Mouse (Mus musculus): ENCODE data around the gene Magel2.

The Magel2 gene

GRCm38 (mm10) chr7:62376510-62377304, at the start of gene Magel2:
Gene Magel2 (plus strand): TSS chr7:62377010.
- DNase-seq, result no peak

DNA sequence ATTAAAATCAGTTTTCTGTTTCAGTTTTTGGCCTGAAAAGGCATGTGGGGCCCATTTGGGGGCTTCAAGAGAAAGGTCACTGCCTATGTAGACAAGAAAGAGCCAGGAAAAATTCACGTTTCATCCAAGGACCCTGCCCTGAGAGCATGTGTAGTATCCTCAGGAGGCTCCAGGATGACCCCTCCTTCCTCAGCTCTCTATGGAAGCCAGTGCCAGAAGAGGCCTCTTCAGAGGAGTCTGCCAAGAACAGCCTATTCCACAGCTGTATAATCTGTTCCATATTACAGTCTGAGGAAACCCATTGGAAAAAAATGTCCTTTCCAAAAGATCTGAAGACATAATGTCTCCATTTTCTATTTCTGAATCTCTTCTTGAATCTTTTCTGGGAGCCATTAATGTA, 31.4 kb upstream of the Magel2 start:
- DNase-seq, result no peak

DNA sequence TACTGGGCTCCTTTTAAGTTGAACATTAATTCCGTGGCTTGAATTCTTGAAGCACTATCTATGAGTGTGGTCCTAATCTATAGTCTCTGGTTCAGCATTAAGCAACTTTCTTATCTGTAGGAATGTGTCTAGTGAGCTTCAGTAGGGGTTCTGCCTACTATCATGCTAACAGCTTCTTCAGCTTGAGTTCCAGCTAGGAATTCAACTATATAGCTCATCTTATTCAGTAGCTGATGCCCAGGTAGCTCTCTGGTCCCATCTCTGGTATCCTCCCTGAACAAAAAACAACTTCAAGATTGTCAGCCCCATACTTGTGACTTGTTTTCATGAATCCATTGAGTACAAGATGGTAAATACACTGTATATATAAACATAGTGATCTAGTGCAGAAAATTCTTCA, 30.5 kb upstream of the Magel2 start, which contains the start of gene Ndn:
Gene Ndn, plus strand, starts transcription at position 301 of the 400 bp plus-strand sequence.
- no peak for DNase-seq

DNA sequence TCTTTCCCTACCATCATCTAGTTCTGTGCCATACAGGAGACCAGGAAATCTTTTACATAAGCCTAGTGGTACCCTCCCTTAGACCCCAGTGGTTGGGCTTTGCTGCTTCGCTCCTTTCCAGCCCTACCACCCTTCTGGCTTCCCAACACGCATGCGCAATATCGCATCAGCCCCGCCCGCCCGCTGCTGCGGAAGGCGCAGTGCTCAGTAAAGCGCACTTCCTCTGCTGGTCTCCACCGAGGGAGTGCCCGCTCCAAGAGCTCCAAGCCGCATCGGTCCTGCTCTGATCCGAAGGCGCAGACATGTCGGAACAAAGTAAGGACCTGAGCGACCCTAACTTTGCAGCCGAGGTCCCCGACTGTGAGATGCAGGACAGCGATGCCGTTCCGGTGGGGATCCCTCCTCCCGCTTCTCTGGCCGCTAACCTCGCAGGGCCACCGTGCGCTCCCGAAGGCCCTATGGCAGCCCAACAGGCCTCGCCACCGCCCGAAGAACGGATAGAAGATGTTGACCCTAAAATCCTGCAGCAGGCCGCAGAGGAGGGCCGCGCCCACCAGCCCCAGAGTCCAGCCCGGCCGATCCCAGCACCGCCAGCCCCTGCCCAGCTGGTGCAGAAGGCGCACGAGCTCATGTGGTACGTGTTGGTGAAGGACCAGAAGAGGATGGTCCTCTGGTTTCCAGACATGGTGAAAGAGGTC, 28.6 kb upstream of the Magel2 start:
- peak; percentile 68 for DNase-seq

GRCm38 (mm10) chr7:62348804-62349190, 28.0 kb upstream of the Magel2 start:
- DNase-seq, result peak; percentile 2

- DNase-seq, result no peak
These were observed 25.5 kb upstream of the Magel2 start for GRCm38 (mm10) chr7:62351266-62351665.

DNA sequence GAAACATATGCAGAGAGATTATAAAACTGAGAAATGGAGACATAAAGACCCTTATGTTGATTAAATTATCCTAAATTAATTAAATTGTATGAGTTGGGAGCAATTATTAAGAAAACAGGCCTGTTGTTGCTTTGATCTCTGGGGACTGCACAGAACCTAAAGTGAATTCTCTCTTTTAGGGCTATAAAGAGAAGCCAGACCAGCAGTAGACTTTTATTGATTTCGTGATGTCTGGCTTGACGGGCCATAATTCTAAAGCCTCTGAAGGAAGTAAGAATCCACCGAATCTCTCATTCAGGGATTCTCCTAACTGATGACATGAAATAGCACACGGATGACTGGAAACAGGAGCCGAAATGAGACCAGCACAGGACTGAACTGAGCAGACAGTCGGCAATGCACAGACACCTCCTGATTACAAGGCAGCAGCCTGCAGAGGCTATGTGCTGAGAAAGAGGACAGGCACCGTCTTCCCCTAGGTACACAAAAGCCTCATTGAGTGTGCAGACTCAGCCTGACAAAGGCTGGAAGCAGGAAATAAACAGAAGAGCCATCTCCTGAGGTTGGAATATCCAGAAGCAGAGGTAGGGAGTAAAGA, 11.7 kb upstream of the Magel2 start:
- DNase-seq, result no peak

- DNase-seq, result no peak
These were observed 10.1 kb upstream of the Magel2 start for GRCm38 (mm10) chr7:62366730-62367129.

- no peak for DNase-seq
These were observed 1.2 kb upstream of the Magel2 start for GRCm38 (mm10) chr7:62375658-62376057.

DNA sequence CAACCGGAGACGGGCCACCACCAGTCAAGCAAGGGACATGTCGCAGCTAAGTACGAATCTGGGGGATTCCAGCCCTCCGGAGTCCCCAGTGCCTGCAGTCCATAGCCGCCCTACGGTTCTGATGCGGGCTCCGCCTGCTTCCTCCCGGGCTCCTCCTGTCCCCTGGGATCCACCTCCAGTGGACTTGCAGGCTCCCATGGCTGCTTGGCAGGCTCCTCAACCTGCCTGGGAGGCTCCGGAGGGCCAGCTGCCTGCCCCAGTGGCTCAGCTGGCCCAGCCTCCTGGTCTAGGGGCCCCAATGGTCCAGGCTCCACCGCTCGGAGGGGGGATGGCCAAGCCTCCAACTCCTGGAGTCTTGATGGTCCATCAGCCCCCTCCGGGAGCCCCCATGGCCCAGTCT, 503 bp downstream of the Magel2 start:
- DNase-seq, result no peak

DNA sequence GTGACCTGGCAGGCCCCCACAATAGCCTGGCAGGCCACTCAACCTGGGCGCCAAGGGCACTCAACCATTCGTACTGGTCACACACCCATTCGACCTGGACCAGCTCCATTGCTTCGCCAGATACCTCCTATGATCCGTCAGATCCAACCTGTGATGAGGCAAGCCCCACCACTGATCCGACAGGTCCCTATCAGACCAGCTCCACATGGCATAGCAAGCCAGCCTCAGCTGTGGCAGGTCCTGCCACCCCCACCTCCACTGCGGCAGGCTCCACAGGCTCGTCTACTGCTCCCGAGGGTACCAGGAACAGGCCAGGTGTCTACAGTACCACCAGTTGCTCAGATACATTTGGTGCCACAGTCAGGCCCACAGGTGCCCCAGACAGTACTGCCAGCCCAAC, 1.7 kb downstream of the Magel2 start:
- no peak for DNase-seq

- peak; percentile 25 for DNase-seq
These were observed 5.6 kb downstream of the Magel2 start for GRCm38 (mm10) chr7:62382391-62382790.

DNA sequence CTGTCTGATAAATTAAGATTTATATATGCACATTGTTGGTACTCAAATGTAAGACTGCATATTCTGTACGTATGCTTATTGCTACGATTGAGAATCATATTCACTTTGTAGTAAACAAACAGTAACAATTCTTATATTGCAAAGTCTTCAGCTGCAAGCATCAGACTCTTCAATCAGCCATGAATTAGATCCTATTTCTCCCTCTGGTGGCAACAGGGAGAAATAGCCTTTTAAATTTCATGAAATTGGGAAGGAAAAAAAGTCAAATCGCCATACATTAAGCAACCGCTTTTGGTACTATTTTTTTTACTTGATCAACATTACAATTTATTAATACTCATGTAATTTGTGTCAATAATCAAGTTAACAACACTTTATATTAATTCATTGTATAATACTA, 11.5 kb downstream of the Magel2 start:
- DNase-seq, result no peak

GRCm38 (mm10) chr7:62392202-62392601, 15.4 kb downstream of the Magel2 start:
- DNase-seq, result no peak

DNA sequence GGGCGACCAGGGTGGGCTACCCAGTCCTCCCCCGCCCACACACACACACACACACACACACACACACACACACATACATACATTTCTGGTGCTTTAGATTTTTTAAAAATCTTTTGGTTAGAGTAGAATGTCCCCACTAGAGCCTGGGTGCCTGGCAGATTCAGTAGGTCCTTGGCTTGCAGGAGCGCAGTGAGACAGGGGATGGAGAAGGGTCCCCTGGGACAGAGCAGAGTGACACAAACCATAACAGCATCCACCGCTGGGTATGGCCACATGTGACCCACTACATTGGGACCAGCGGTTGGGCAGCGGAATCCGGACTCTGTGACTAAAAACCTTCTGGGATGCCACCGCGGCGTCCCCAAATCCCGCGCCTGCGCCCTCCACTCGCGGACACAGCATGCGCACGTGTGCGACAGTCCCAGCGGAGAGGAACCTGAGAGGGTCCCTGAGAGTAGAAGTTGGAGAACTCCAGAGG, 29.8 kb downstream of the Magel2 start:
- DNase-seq, result no peak

DNA sequence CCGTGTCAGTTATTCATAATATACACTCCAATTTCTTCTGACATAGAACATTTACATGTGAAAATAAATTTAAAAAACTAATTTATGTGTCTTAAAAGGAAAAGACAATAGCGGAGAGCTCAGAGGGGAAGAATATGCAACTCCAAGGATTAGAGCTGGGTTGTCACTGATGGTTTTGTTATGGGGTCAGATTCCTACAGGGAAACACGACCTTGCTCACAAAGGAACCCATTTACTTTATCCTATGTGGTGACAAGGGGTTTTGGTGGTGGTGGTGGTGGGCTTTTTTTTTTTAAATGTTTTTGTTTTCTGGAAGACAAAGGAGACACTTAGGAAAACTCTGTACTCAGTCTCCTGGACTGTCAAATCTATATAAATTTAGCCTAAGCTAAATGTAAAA, 31.0 kb downstream of the Magel2 start:
- no peak for DNase-seq

DNA sequence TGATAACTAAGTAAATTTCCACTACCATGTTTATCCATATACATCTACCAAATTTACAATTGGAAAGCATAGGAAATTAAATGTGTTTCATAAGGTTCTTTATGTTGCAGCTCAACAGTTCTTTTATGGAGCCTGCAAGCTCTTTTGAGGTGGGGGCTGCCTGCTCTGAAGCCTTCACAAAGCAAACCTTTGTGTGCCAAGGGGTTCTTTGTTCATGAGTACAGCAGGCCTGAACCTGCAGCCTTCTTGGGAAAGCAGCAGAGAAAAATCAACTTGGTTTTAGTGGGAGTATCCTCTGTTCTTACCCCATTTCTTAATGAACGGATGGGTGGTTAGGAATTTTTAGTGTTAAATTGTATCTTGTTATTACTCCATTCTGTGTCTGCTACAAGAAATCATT, 38.4 kb downstream of the Magel2 start:
- no peak for DNase-seq

DNA sequence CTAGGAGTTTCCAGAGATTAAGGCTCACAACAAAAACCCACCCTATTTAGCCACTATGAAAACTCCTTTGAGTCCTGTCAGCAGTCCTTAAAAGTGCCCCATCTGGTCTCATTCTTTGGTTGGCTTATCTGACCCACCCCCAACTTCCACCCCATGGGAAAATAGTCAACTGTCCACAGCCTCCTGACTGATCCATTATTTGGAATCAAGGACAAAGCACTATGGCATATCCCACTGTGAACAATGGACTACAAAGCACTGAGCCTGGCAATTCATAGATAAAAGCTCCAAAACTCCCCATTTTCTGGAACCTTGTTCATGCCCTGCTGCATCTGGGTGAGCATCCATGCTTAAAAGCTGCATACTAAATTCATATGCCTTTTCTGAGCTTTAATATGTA, 39.4 kb downstream of the Magel2 start:
- no peak for DNase-seq

DNA sequence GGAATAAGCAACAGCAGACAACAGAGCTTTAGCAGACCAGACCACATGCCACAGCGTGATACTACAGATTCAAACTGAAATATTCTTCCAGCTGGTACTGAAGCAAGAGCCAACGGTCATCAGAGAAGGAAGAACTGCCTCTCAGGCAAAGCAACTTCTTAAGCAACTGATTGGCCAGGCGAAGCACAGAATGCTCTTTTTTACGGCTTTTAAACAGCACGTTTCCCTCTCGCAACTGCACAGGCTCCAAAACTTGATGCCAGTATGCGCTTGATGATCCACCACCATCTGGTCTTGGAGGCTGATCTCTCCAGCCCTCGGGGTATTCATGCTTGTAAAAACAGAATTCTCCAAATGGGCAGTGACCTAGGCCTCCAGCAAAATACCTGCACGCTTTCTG, 41.5 kb downstream of the Magel2 start:
- DNase-seq, result no peak

DNA sequence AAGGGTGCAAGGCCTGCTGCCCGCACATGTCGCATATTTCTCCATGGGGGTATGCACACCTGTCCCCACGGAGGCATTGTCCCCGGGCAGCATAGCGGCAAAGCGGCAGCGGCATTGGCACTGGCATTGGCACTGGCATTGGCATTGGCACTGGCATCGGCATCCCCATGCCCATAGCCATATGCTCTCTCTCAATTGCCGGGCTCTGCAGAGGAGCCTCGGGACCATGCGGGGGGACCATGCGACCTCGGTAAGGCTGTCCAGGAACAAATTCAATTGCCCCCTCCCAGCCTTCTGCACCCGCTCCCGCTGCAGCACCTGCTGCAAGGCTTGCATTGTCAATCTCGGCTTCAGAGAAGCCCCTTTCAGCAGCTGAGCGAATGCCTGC, 42.3 kb downstream of the Magel2 start:
- DNase-seq, result no peak

- peak; percentile 87 for DNase-seq
These were observed 42.9 kb downstream of the Magel2 start, which contains the start of gene Mkrn3 for GRCm38 (mm10) chr7:62419493-62420360. Gene Mkrn3 (minus strand): TSS chr7:62420139.

DNA sequence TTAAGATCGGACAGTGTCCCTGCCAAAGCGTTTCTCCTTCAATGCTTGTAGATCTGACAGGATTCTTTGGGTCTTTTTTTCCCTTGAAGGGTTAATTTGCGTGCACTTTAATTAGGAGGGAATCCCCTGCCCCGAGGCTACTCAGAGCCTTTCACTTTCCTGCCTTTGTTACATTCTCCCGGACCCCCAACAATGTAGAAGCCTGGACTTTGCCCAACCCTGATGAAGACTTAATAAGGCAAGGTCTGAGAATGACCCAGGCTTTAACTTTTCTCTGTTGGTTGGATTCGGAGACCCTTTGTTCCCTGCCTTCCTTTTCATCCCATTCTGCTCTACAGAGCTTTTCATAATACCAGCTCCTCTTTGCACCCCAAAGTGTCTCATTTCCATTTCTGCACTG, 43.8 kb downstream of the Magel2 start:
- DNase-seq, result no peak

GRCm38 (mm10) chr7:62423210-62423609, 46.4 kb downstream of the Magel2 start:
- DNase-seq, result no peak

Measured in kidney, postnatal 14 days (tissue).